Mouse (Mus musculus) myocyte (in vitro differentiated cells): ENCODE data around the gene Gimap3. TPM values are rescaled to one million over a fixed set of nuclear protein-coding genes. Genes with fewer than 3 reads are reported as not detected.

Experiments used
- H3K27me3 ChIP-seq: one replicate; pipeline ENCODE4 v1.6.1; 2011; ENCODE audit not compliant: control insufficient read depth, insufficient read depth, insufficient read length
- H3K36me3 ChIP-seq: one replicate; pipeline ENCODE4 v1.6.1; 2011; ENCODE audit not compliant: control insufficient read depth, insufficient read depth
- H3K4me2 ChIP-seq: one replicate; pipeline ENCODE4 v1.6.1; 2011; ENCODE audit warnings: low read depth, control low read depth
- H3K4me3 ChIP-seq: one replicate; pipeline ENCODE4 v1.5.1; 2011; ENCODE audit warnings: mild to moderate bottlenecking, control low read depth, moderate library complexity
- H3K79me2 ChIP-seq: one replicate; pipeline ENCODE4 v1.6.1; 2011; ENCODE audit not compliant: control insufficient read depth, insufficient read depth
- H3ac ChIP-seq: one replicate; pipeline ENCODE4 v1.6.1; 2011; ENCODE audit not compliant: control insufficient read depth, insufficient read length
- CEBPB ChIP-seq: IDR thresholded peaks from 2 replicates; pipeline ENCODE4 v1.6.1; 2011; ENCODE audit warnings: mild to moderate bottlenecking, moderate library complexity; ENCODE audit not compliant: poor library complexity, insufficient read depth, severe bottlenecking
- E2F4 ChIP-seq: IDR thresholded peaks from one replicate; pipeline ENCODE4 v1.6.1; 2011; ENCODE audit warnings: mild to moderate bottlenecking, control low read depth, moderate library complexity; ENCODE audit not compliant: insufficient read depth
- MAX ChIP-seq: IDR thresholded peaks from one replicate; pipeline ENCODE4 v1.6.1; 2011; ENCODE audit warnings: low read depth, mild to moderate bottlenecking, control low read depth
- MYOD1 ChIP-seq, 3 experiments: IDR thresholded peaks; one replicate each; pipeline ENCODE4 v1.6.1; 2011; ENCODE audit warnings: control low read depth in 2 of 3, low read depth in 2 of 3, mild to moderate bottlenecking in 2 of 3, moderate library complexity in 1 of 3; ENCODE audit not compliant: insufficient read length in 2 of 3, control insufficient read depth in 1 of 3
- MYOG ChIP-seq, 3 experiments: IDR thresholded peaks; one replicate each; pipeline ENCODE4 v1.6.1; 2011; ENCODE audit warnings: control low read depth in 2 of 3, low read depth in 2 of 3, mild to moderate bottlenecking in 2 of 3; ENCODE audit not compliant: insufficient read length in 2 of 3, control insufficient read depth in 1 of 3, insufficient read depth in 1 of 3
- POLR2A ChIP-seq: IDR thresholded peaks from one replicate; pipeline ENCODE4 v1.6.1; 2011; ENCODE audit warnings: low read depth, mild to moderate bottlenecking, control low read depth, moderate library complexity; ENCODE audit not compliant: insufficient read length
- POLR2AphosphoS2 ChIP-seq: IDR thresholded peaks from one replicate; pipeline ENCODE4 v1.6.1; 2011; ENCODE audit warnings: low read depth, control low read depth; ENCODE audit not compliant: insufficient read length
- REST ChIP-seq: IDR thresholded peaks from one replicate; pipeline ENCODE4 v1.6.1; 2011; ENCODE audit warnings: mild to moderate bottlenecking, control low read depth, moderate library complexity; ENCODE audit not compliant: insufficient read depth, insufficient read length
- SRF ChIP-seq: IDR thresholded peaks from one replicate; pipeline ENCODE4 v1.6.1; 2011; ENCODE audit warnings: low read depth; ENCODE audit not compliant: control insufficient read depth, insufficient read length
- TCF12 ChIP-seq: IDR thresholded peaks from one replicate; pipeline ENCODE4 v1.6.1; 2011; ENCODE audit warnings: mild to moderate bottlenecking, control low read depth; ENCODE audit not compliant: poor library complexity, insufficient read depth, severe bottlenecking
- TCF3 ChIP-seq: IDR thresholded peaks from one replicate; pipeline ENCODE4 v1.6.1; 2011; ENCODE audit warnings: low read depth, control low read depth; ENCODE audit not compliant: insufficient read length
- USF1 ChIP-seq: IDR thresholded peaks from one replicate; pipeline ENCODE4 v1.6.1; 2011; ENCODE audit warnings: low read depth, mild to moderate bottlenecking, control low read depth, moderate library complexity
- polyA plus RNA-seq: library from polyadenylated mRNA; unstranded; fragments of >200 nt; fragmentation: generic; extraction: Trizol; gene quantifications from one replicate; pipeline ENCODE4 v1.2.1, GENCODE M21; 2012; ENCODE audit warnings: missing spikeins

The Gimap3 gene
- polyA plus RNA-seq: not detected

DNA sequence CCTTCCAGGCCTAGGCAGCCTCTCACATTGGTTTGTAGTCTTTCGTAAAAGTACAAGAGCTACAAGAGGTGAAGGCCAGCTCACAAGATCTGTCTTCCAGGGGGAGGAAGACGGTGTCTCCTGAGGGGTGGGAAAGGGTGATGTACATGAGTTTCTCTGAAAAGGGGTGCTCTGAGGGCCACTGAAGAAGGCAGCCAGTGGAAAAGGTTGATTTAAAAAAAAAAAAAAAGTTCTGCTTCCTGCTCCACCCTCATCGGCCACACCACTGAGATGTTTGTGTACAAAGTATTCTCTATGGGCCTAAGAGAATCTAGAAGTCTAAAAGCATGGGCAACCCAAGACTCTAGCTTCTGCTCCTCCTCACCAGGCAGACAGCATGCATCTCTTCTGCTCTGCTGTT, at the start of gene Gimap3:
Gene Gimap3, minus strand, starts transcription at position 156 of the 400 bp plus-strand sequence.
- Histone ChIP-seq H3K36me3 (no peaks in the 10 kb centered on the region), H3K79me2 (no peaks in the 10 kb centered on the region), H3K4me2 (no peak within 1 kb of the TSS), H3K27me3 (no peaks in the 10 kb centered on the region), H3K4me3 (no peak within 1 kb of the TSS), H3ac (no peak within 1 kb of the TSS)
- TF ChIP-seq MYOG (IDR thresholded peaks at IDR 0.05; ENCODE audit: control insufficient read depth in 1 of 3, insufficient read depth in 1 of 3, insufficient read length in 2 of 3, low read depth in 2 of 3): no peak

DNA sequence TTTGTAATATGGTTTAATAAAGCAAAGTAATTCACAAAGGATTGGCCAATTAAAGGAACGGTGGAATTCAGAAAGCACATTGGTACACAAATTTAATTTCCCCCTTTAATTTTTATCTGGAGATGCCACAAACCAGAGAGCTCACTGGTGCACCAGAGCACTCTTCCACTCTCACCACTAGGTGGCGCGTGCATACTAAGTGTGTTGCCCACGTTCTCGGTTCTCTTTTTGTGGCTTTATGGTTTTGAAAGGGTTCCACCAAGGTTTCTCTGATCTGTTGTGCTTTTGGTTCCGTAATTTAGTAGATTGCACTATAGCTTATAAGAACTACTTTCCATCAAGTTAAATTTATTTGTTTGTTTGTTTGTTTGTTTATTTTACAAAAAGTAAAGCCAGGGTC, 47.2 kb upstream of the Gimap3 start:
- Histone ChIP-seq H3K36me3 (no peaks in the 10 kb centered on the region), H3K27me3 (no peaks in the 10 kb centered on the region), H3K4me3 (no peak overlapping the region), H3K4me2 (no peak overlapping the region), H3ac (no peak overlapping the region), H3K79me2 (no peaks in the 10 kb centered on the region)
- TF ChIP-seq USF1: no peak
- TF ChIP-seq MYOD1 (IDR thresholded peaks at IDR 0.05; ENCODE audit: control insufficient read depth in 1 of 3, insufficient read length in 2 of 3, low read depth in 2 of 3): no peak

DNA sequence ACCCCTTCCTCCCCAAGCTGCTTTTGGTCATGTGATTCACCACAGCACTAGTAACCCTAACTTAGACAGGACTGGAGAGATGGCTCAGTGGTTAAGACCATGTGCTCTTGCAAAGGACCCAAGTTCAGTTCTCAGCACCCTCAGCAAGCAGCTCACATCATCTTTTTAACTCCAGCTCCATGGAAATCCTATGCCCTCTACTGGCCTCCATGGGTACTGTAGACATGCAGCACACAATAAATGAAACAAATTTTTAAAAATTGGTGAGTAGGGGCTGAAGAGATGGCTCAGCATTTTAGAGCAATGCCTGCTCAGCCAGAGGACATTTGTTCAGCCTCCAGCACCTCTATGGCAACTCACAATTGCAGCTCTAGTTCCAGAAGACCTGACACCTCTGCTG, 44.4 kb upstream of the Gimap3 start:
- Histone ChIP-seq H3K36me3 (no peaks in the 10 kb centered on the region), H3ac (no peak overlapping the region), H3K79me2 (no peaks in the 10 kb centered on the region), H3K4me2 (no peak overlapping the region), H3K4me3 (no peak overlapping the region), H3K27me3 (no peaks in the 10 kb centered on the region)
- TF ChIP-seq USF1 (no peak), POLR2AphosphoS2 (no peak), MYOG (IDR thresholded peaks at IDR 0.05; ENCODE audit: control insufficient read depth in 1 of 3, insufficient read depth in 1 of 3, insufficient read length in 2 of 3, low read depth in 2 of 3) (no peak), CEBPB (no peak), TCF3 (no peak), TCF12 (no peak), MAX (no peak), E2F4 (no peak), SRF (no peak), REST (no peak), MYOD1 (IDR thresholded peaks at IDR 0.05; ENCODE audit: control insufficient read depth in 1 of 3, insufficient read length in 2 of 3, low read depth in 2 of 3) (no peak), POLR2A (no peak)

DNA sequence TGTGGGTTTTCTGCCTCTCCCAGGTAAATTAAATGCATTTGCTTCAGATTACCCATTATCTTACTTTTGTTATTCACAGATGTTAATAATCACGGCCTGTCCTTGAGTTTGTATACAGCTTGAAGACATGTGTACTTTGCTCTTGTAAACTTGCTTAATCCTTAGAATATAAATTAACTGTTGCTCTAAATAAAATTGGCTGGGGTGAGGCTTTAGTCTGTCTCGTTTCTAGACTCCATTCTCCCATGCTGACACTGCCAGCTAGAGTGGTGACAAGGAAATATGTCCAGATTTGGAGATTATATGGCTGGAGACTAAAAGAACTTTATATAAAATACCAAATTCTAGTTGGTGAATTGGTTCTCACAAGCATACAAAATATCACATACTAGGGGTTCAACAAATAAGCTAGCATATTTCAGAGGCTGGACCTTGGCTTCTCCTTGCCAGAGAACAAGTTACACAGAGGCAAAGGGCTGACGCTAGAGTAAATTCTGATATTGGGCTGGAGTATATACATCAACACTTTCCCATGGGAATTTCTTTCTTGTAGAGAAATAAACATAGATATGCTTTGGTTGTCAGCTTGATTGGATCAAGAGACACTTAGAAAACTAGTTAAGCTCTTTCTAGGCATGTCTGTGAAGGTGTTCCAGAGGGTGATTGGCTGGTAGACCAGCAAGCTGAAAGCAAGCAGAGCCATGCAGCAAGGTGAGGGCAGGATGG, 39.0 kb upstream of the Gimap3 start:
- Histone ChIP-seq H3K27me3 (no peaks in the 10 kb centered on the region), H3K4me2 (no peak overlapping the region), H3K36me3 (no peaks in the 10 kb centered on the region), H3K79me2 (no peaks in the 10 kb centered on the region), H3ac (no peak overlapping the region), H3K4me3 (no peak overlapping the region)
- TF ChIP-seq MYOD1 (IDR thresholded peaks at IDR 0.05; ENCODE audit: control insufficient read depth in 1 of 3, insufficient read length in 2 of 3, low read depth in 2 of 3): no peak
- TF ChIP-seq MAX: no peak
- TF ChIP-seq REST: no peak
- TF ChIP-seq TCF12: no peak
- TF ChIP-seq CEBPB: no peak
- no peak for TF ChIP-seq POLR2AphosphoS2
- no peak for TF ChIP-seq E2F4
- TF ChIP-seq POLR2A: no peak
- no peak for TF ChIP-seq SRF
- no peak for TF ChIP-seq USF1
- no peak for TF ChIP-seq MYOG (IDR thresholded peaks at IDR 0.05; ENCODE audit: control insufficient read depth in 1 of 3, insufficient read depth in 1 of 3, insufficient read length in 2 of 3, low read depth in 2 of 3)
- TF ChIP-seq TCF3: no peak

DNA sequence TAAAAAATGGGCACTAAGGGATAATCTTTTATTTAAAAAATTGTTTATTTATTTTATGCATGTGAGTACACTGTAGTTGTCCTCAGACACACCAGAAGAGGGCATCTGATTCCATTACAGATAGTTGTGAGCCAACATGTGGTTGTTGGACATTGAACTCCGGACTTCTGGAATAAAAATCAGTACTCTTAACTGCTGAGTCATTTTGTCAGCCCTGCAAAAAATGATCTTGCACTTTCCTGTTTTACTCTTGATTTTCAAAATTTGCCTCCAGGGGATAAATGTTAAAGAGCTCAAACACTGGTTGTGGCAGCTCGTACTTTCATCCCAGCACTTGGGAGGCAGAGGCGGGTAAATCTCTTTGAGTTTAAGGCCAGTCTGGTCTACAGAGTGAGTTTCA, 36.1 kb upstream of the Gimap3 start:
- Histone ChIP-seq H3K79me2 (no peaks in the 10 kb centered on the region), H3K4me2 (no peak overlapping the region), H3K27me3 (no peaks in the 10 kb centered on the region), H3ac (no peak overlapping the region), H3K4me3 (no peak overlapping the region), H3K36me3 (no peaks in the 10 kb centered on the region)
- TF ChIP-seq TCF12: no peak
- no peak for TF ChIP-seq POLR2AphosphoS2
- TF ChIP-seq USF1: no peak
- no peak for TF ChIP-seq CEBPB
- no peak for TF ChIP-seq REST
- no peak for TF ChIP-seq SRF
- no peak for TF ChIP-seq TCF3
- TF ChIP-seq MYOG (IDR thresholded peaks at IDR 0.05; ENCODE audit: control insufficient read depth in 1 of 3, insufficient read depth in 1 of 3, insufficient read length in 2 of 3, low read depth in 2 of 3): no peak
- TF ChIP-seq POLR2A: no peak
- TF ChIP-seq MAX: no peak
- TF ChIP-seq MYOD1 (IDR thresholded peaks at IDR 0.05; ENCODE audit: control insufficient read depth in 1 of 3, insufficient read length in 2 of 3, low read depth in 2 of 3): no peak
- no peak for TF ChIP-seq E2F4
